Mouse (Mus musculus) intestine, postnatal 0 days (tissue): ENCODE measurements around the gene Gab1. TPM values are rescaled to one million over a fixed set of nuclear protein-coding genes. Genes with fewer than 3 reads are reported as not detected.

Source experiments
- ATAC-seq: fragments of 200-750 bp; cut with Nextera tagmentation; 2 replicates; pipeline ENCODE4 v1.8.0; 2017; ENCODE audit warnings: mild to moderate bottlenecking, moderate TSS enrichment, moderate library complexity
- H3K27ac ChIP-seq: fragments of 300-500 bp; sonication (generic); 2 replicates; pipeline ENCODE4 v1.5.1; 2014; ENCODE audit warnings: mild to moderate bottlenecking, low read depth, low read length, moderate library complexity
- H3K27me3 ChIP-seq: fragments of 300-500 bp; sonication (generic); replicated peaks from 2 replicates; pipeline ENCODE4 v1.6.1; 2014; ENCODE audit warnings: low read length, mixed read lengths; ENCODE audit not compliant: control insufficient read depth, insufficient read depth
- H3K36me3 ChIP-seq: fragments of 300-500 bp; sonication (generic); 2 replicates; pipeline ENCODE4 v1.6.1; 2014; ENCODE audit warnings: mild to moderate bottlenecking, moderate library complexity; ENCODE audit not compliant: control insufficient read depth, insufficient read depth
- H3K4me1 ChIP-seq: fragments of 300-500 bp; sonication (generic); replicated peaks from 2 replicates; pipeline ENCODE4 v1.6.1; 2014; ENCODE audit warnings: antibody characterized with exemption, low read length, mixed read lengths; ENCODE audit not compliant: control insufficient read depth, insufficient read depth
- H3K4me2 ChIP-seq: fragments of 300-500 bp; sonication (generic); replicated peaks from 2 replicates; pipeline ENCODE4 v1.6.1; 2014; ENCODE audit warnings: low read depth, mild to moderate bottlenecking, moderate library complexity
- H3K4me3 ChIP-seq: fragments of 300-500 bp; sonication (generic); 2 replicates; pipeline ENCODE4 v1.5.1; 2014; ENCODE audit warnings: low read depth, low read length
- H3K9ac ChIP-seq: fragments of 300-500 bp; sonication (generic); 2 replicates; pipeline ENCODE4 v1.6.1; 2014; ENCODE audit warnings: mild to moderate bottlenecking, low read depth, low read length
- H3K9me3 ChIP-seq: fragments of 300-500 bp; sonication (generic); 2 replicates; pipeline ENCODE4 v1.6.1; 2016; ENCODE audit warnings: mixed run types; ENCODE audit not compliant: control insufficient read depth
- CTCF ChIP-seq: sonication (generic); IDR thresholded peaks from 2 replicates; pipeline ENCODE4 v1.5.1; 2016; ENCODE audit warnings: low read depth, mild to moderate bottlenecking, control low read depth, antibody characterized with exemption, moderate library complexity
- WGBS: fragments of 180-500 bp; shearing (Covaris S2); extraction: QIAGEN DNeasy Blood & Tissue Kit; methylation state at CpG from one replicate; pipeline ENCODE4 v1.1.7; 2014; 5-methylcytosine and 5-hydroxymethylcytosine counted together
- polyA plus RNA-seq: library from polyadenylated mRNA; unstranded; fragments of >200 nt; fragmentation: Nextera tagmentation; extraction: Ambion mirVana; gene quantifications from 2 replicates; pipeline ENCODE4 v1.2.1, GENCODE M21; 2015

The Gab1 gene
- 8.9 and 9.1 TPM in 2 replicates for polyA plus RNA-seq

DNA sequence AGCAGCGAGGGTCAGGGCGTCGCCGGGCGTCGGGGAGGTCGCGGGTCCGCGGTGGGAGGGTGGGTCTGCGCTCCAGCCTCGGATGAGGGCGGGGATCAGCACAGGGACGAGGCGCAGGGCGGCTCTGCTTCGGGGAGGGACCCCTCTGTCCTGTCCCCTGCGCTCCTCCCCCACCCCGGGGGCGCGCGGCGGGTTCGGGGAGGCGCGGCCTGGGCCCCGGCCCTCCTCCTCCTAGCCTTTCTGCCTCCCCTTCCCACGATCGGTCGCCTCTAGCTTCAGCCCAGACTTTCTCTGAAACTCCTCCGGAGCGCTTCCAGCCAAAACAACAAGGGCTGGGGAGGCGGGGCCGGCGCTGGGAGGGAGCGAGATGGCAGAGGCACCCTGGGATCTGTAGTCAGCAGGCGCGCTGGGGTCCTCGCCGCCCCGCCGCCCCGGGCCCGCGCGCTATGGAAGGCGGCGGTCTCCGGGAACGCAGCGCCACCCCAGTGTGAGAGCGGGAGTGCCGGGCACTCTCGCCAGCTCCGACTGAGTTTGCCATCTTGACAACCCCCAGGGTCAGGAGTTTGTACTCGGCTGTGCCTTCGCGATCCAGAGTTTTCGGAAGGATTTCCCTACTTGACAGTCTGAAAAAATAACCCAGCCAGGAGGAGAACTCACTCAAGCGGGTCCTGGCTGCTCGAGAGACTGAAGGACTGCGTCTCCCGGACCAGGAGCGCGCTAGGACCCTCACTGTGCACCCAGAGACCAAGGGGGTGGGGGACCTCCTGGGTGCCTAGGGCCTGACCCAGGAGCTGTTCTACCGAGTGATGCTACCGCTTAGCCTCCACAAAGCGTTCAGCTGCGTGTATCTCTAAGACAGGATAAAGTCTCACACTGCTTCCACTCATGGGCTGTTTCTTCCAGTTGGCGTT lies at the start of gene Gab1:
Gene Gab1, minus strand, starts transcription at position 324 of the 911 bp plus-strand sequence.
- Histone ChIP-seq H3K9ac (peak within 1 kb of the TSS; percentile 91), H3K9me3 (no peaks in the 10 kb centered on the region), H3K4me2 (peak within 1 kb of the TSS; percentile 82), H3K4me1 (no peaks in the 10 kb centered on the region), H3K36me3 (no peaks in the 10 kb centered on the region), H3K4me3 (peak within 1 kb of the TSS; percentile 75), H3K27ac (peak within 1 kb of the TSS; percentile 97), H3K27me3 (no peaks in the 10 kb centered on the region)
- peak; percentile 85 for ATAC-seq
- whole genome bisulfite sequencing, result 1% methylated on average over 68 of the region's 70 CpGs
- peak; percentile 79 for TF ChIP-seq CTCF

DNA sequence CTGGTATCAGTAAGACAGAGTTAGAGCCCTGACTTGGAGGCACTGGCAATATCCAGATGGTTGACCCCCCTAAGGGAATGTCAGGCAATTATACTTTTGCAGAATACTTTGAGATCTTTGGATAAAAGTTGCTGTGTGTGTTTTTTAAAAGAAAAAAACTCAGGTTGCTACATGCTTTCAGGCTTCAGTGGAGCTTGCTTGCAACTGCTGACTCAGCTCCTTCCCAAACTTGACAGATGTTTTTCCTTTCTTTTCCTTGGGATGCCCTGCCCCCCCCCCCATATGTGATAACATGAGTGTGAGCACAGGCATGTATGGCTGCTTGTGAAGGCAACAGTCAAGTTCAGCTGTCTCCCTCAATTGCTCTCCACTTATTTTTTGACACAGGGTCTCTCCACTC lies 48.5 kb upstream of the Gab1 start:
- no peaks in the 10 kb centered on the region for H3K27me3 ChIP-seq
- ATAC-seq, result no peak
- no peak overlapping the region for H3K9ac ChIP-seq
- no peak overlapping the region for H3K4me3 ChIP-seq
- no peaks in the 10 kb centered on the region for H3K36me3 ChIP-seq
- no peak for TF ChIP-seq CTCF
- H3K4me2 ChIP-seq, result no peak overlapping the region
- H3K9me3 ChIP-seq, result no peaks in the 10 kb centered on the region
- H3K4me1 ChIP-seq, result no peaks in the 10 kb centered on the region
- no peak overlapping the region for H3K27ac ChIP-seq

DNA sequence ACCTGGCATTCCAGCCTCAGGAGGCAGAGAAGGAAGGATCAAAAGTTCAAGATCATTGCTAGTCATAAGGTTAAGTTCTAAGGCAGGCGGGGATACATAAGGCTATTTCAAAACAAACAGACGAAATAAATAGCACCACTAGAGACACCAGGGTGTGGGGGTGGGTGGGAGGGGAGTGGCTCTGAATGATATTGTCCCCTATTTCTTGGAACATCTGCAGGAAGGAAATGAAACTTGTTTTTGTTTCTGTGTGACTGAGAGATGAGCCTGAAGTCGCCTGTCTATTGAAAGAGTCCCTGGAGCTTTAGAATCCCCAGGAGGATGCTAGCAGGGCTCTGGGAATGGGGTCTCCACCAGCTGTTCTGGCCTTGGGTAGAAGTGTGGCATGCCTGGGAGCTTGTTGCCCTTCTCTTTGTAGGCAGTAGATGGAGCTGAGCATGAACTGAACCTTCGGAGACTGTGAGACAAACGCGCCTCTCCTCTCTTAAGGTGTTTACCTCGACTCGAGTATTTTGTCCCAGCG lies 43.5 kb upstream of the Gab1 start:
- H3K4me2 ChIP-seq, result no peak overlapping the region
- H3K36me3 ChIP-seq, result no peaks in the 10 kb centered on the region
- no peak overlapping the region for H3K9ac ChIP-seq
- no peaks in the 10 kb centered on the region for H3K4me1 ChIP-seq
- H3K4me3 ChIP-seq, result no peak overlapping the region
- TF ChIP-seq CTCF, result peak; percentile 16; the same call in 1 of the 2 replicates
- no peak overlapping the region for H3K27ac ChIP-seq
- ATAC-seq, result no peak
- 72% methylated on average over 9 of the region's 9 CpGs for WGBS
- H3K9me3 ChIP-seq, result no peaks in the 10 kb centered on the region
- no peaks in the 10 kb centered on the region for H3K27me3 ChIP-seq

DNA sequence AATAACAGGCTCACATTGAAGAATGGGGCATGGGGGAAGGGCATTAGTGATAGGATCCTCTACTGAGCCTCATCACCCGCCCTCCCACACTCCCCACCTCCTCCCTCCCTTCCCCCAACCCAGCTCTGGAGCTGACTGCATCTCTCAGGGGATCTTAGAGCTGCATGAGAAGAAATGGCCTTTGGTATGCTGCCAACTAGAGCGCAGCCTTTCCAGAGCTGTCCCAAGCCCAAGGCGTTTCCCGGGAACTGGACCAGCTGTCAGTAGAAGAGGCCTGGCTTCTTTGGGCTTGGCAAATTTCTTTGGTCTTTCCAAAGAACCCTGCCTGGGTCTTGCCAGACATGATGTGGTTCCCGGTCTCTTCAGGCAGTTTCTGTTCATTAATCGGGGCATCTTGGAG lies 42.3 kb upstream of the Gab1 start:
- 54% methylated on average over 6 of the region's 6 CpGs for WGBS
- H3K4me2 ChIP-seq, result no peak overlapping the region
- no peak overlapping the region for H3K9ac ChIP-seq
- no peaks in the 10 kb centered on the region for H3K4me1 ChIP-seq
- no peaks in the 10 kb centered on the region for H3K36me3 ChIP-seq
- no peaks in the 10 kb centered on the region for H3K27me3 ChIP-seq
- ATAC-seq, result no peak
- H3K4me3 ChIP-seq, result no peak overlapping the region
- no peaks in the 10 kb centered on the region for H3K9me3 ChIP-seq
- H3K27ac ChIP-seq, result no peak overlapping the region
- TF ChIP-seq CTCF, result no peak

DNA sequence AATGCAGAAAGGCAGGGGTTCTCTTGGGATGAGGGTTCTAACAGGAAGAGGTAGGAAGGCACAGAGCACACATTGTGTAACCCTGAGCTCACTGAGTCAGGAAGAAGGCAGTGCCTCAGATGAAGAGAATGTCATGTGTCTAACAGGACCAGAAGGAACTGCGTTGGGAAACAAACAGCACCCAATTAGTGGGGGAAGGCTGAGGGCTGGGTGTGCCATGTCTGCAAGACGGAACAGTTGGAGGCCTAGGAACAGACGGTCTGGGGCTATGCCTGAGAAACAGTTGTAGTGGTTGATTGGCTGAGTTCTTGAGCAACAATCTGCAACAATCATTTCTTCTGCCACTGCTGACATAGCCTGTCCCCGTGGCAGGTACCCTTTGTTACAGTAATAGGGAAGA lies 38.8 kb upstream of the Gab1 start:
- Histone ChIP-seq H3K9ac (no peak overlapping the region), H3K36me3 (no peaks in the 10 kb centered on the region), H3K4me3 (no peak overlapping the region), H3K4me1 (no peaks in the 10 kb centered on the region), H3K4me2 (no peak overlapping the region), H3K9me3 (no peaks in the 10 kb centered on the region), H3K27me3 (no peaks in the 10 kb centered on the region), H3K27ac (no peak overlapping the region)
- WGBS, result 77% methylated on average over 4 of the region's 4 CpGs
- ATAC-seq, result no peak
- TF ChIP-seq CTCF, result no peak

DNA sequence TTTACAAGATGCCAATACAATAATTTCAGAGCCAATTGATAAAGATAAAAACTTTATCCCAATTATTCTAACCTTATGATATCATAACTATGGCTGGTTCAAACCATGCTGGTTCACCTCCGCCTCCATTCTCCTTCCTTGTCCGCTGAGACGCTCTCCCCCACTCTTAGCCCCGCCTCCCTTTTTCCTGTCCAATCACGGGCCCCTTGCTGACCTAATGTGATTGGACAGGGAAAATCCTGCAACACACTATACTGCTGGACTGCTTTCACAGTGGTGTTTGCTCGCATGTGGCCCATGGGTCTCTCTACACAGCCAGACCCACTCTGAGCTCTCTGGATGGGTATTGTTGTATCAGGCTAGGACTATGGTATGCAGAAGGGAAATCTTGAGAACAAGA lies 38.2 kb upstream of the Gab1 start:
- Histone ChIP-seq H3K9me3 (no peaks in the 10 kb centered on the region), H3K27me3 (no peaks in the 10 kb centered on the region), H3K4me1 (no peaks in the 10 kb centered on the region), H3K27ac (no peak overlapping the region), H3K4me2 (no peak overlapping the region), H3K9ac (no peak overlapping the region), H3K36me3 (no peaks in the 10 kb centered on the region), H3K4me3 (no peak overlapping the region)
- ATAC-seq, result no peak
- 93% methylated on average over 6 of the region's 6 CpGs for WGBS
- TF ChIP-seq CTCF, result no peak
